Mouse (Mus musculus) neural tube, embryonic 15.5 days (tissue): ENCODE data around the gene 9930022D16Rik. TPM values are rescaled to one million over a fixed set of nuclear protein-coding genes. Genes with fewer than 3 reads are reported as not detected.

Experiments
- ATAC-seq: fragments of 200-750 bp; cut with Nextera tagmentation; 2 replicates; pipeline ENCODE4 v1.8.0; 2017; ENCODE audit warnings: mild to moderate bottlenecking, moderate TSS enrichment, moderate library complexity; ENCODE audit not compliant: low FRiP score
- H3K27ac ChIP-seq: fragments of 300-500 bp; sonication (generic); replicated peaks from 2 replicates; pipeline ENCODE4 v1.5.1; 2015; ENCODE audit warnings: mild to moderate bottlenecking, inconsistent platforms
- H3K27me3 ChIP-seq: fragments of 300-500 bp; sonication (generic); replicated peaks from 2 replicates; pipeline ENCODE4 v1.6.1; 2015; ENCODE audit warnings: inconsistent platforms
- H3K36me3 ChIP-seq: fragments of 300-500 bp; sonication (generic); 2 replicates; pipeline ENCODE4 v1.6.1; 2015; ENCODE audit warnings: inconsistent platforms
- H3K4me1 ChIP-seq: fragments of 300-500 bp; sonication (generic); 2 replicates; pipeline ENCODE4 v1.6.1; 2015; ENCODE audit warnings: inconsistent platforms
- H3K4me2 ChIP-seq: fragments of 300-500 bp; sonication (generic); 2 replicates; pipeline ENCODE4 v1.6.1; 2015; ENCODE audit warnings: inconsistent platforms, mild to moderate bottlenecking, moderate library complexity
- H3K4me3 ChIP-seq: fragments of 300-500 bp; sonication (generic); replicated peaks from 2 replicates; pipeline ENCODE4 v1.5.1; 2015; ENCODE audit warnings: mild to moderate bottlenecking, inconsistent platforms
- H3K9ac ChIP-seq: fragments of 300-500 bp; sonication (generic); replicated peaks from 2 replicates; pipeline ENCODE4 v1.6.1; 2015; ENCODE audit warnings: mild to moderate bottlenecking, inconsistent platforms
- H3K9me3 ChIP-seq: fragments of 300-500 bp; sonication (generic); replicated peaks from 2 replicates; pipeline ENCODE4 v1.6.1; 2016; ENCODE audit warnings: inconsistent platforms
- WGBS: fragments of 180-500 bp; shearing (Covaris S2); methylation state at CpG from one replicate; pipeline ENCODE4 v1.1.7; 2015; ENCODE audit warnings: mixed read lengths; 5-methylcytosine and 5-hydroxymethylcytosine counted together
- polyA plus RNA-seq: library from polyadenylated mRNA; unstranded; fragments of >200 nt; fragmentation: Nextera tagmentation; extraction: Ambion mirVana; gene quantifications from 2 replicates; pipeline ENCODE4 v1.2.1, GENCODE M21; 2015

The 9930022D16Rik gene
- polyA plus RNA-seq, 1 experiment from 2014 or later = 0.05 TPM

DNA sequence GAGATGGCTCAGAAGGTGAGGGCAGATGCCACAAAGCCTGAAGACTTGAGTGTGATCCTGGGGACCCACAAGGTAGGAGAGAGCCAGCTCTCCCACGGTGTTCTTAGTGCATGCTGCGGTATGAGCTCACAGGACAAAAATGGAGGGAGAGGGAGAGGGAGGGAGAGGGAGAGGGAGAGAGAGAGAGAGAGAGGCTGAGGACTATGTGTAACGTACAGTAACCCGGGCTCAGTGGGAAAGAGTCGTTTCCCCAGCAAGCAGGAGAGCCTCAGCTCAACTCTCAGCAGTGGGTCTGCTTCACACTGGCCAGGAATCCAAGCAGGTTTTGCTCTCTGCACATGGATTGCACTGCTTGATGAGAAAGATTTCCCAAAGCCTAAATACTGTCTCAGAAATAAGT is 25.5 kb downstream of the 9930022D16Rik start:
- Histone ChIP-seq H3K4me2 (peak overlapping the region; percentile 73), H3K27ac (0 out of 2 replicates have a peak overlapping the region, but pooled peaks have one; percentile 25), H3K36me3 (peaks cover 35% of the 10 kb centered on the region), H3K9ac (no peak overlapping the region), H3K4me1 (peaks cover 12% of the 10 kb centered on the region), H3K4me3 (no peak overlapping the region), H3K27me3 (no peaks in the 10 kb centered on the region), H3K9me3 (no peaks in the 10 kb centered on the region)
- ATAC-seq = peak; percentile 40
- 16% methylated on average over 5 of the region's 5 CpGs for WGBS

DNA sequence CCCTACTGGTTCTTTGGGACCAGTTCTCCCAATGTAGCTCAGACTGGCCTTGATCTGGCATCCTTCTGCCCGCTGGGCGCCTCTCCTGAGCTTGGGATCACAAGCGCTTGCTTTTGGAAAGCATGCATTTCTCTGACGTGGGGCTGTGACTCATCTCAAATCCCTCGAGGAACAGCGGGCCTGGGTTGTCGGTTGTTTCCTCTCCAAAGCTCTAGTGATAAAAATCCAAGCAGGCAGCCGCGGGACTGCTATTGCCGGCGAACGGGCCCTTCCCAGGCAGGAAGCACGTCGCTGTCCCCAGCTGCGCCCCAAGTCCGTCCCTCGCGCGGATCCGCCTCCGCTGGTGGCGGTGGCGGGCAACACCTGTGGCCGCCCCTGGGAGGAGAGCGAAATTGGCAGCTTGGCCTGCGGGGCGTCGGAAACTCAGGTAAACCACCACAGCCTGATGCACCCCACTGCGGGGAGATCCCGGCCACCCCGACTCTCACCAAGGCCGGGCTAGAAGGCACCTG is 26.2 kb downstream of the 9930022D16Rik start:
- peak overlapping the region; percentile 73 for H3K4me2 ChIP-seq
- H3K27me3 ChIP-seq = no peaks in the 10 kb centered on the region
- WGBS = 2% methylated on average over 32 of the region's 32 CpGs
- H3K27ac ChIP-seq = peak overlapping the region; percentile 25; the same call in 1 of the 2 replicates
- H3K9me3 ChIP-seq = no peaks in the 10 kb centered on the region
- H3K4me3 ChIP-seq = peak overlapping the region; percentile 43
- H3K9ac ChIP-seq = peak overlapping the region; percentile 55
- ATAC-seq = peak; percentile 30
- peaks cover 28% of the 10 kb centered on the region for H3K36me3 ChIP-seq
- H3K4me1 ChIP-seq = peaks cover 12% of the 10 kb centered on the region

DNA sequence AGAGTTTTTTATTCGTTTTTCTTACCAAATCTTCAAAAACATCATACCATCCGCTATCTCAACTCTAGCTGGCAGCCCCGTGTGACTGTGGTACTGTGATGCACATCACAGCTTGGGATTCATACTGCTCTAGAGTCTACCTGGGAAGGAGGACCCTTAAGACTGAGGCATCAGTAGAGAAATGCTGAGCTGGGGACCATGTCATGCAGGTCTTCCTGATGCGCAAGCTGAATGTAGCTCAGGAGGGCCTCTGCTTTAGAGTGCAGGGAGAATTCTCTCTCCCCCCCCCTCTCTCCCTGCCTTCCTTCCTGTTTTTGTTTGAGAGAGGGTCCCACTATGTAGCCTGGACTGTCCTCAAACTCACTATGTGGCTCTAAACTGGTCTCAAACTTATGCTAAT is 26.9 kb downstream of the 9930022D16Rik start:
- Histone ChIP-seq H3K36me3 (peaks cover 20% of the 10 kb centered on the region), H3K9me3 (no peaks in the 10 kb centered on the region), H3K27me3 (no peaks in the 10 kb centered on the region), H3K4me1 (peaks cover 12% of the 10 kb centered on the region), H3K4me2 (peak overlapping the region; percentile 73), H3K9ac (no peak overlapping the region), H3K27ac (no peak overlapping the region), H3K4me3 (no peak overlapping the region)
- no peak for ATAC-seq
- WGBS = 66% methylated on average over 4 of the region's 4 CpGs

DNA sequence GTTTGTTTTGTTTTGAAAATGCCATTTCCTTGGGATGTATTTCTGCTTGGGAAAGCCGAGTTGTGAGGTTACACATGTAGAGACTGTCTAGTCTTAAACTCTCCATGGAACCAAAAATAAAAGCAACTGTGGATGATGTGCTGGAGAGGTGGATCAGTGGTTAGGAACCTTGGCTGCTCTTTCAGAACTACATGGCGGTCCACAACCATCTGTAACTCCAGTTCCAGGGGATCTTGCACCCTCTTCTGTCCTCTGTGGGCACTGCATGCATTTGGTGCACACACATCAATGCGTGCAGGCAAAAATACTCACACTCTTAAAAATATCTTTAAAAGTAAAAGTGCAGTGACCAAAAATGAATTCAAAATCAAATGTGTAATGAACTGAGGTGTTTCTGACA is 27.4 kb downstream of the 9930022D16Rik start:
- Histone ChIP-seq H3K36me3 (peaks cover 17% of the 10 kb centered on the region), H3K4me2 (no peak overlapping the region), H3K9me3 (no peaks in the 10 kb centered on the region), H3K4me1 (peaks cover 14% of the 10 kb centered on the region), H3K27me3 (no peaks in the 10 kb centered on the region), H3K4me3 (no peak overlapping the region), H3K27ac (no peak overlapping the region), H3K9ac (no peak overlapping the region)
- ATAC-seq = no peak
- WGBS = 57% methylated on average over 3 of the region's 3 CpGs

DNA sequence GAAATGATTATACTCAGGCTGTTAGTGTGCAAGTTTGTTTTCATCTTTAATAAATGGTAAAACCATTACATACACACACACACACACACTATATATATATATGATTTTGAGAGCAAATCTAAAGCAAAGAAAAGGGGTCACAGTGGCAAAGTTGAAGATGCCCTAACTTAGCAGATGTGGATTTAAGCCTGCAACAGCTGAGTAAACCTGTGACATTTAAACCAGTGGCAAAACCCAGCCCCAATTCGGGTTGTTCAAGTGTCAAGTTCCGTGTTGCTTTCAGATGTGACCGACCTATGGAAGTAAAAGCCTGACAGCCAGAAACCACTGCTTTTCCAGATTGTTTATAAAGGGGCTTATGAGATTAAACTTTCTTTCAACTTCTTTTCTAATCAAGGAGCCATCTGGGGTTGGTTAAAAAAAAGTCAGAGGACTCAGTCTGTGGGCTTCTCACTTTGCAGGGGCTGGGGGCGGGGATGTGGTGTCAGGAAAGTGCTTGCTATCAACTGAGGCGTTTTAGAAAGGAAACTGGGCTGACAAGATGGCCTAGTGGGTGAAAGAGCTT is 28.5 kb downstream of the 9930022D16Rik start:
- Histone ChIP-seq H3K4me1 (peaks cover 14% of the 10 kb centered on the region), H3K27ac (no peak overlapping the region), H3K4me2 (no peak overlapping the region), H3K36me3 (peaks cover 8% of the 10 kb centered on the region), H3K4me3 (no peak overlapping the region), H3K27me3 (no peaks in the 10 kb centered on the region), H3K9ac (no peak overlapping the region), H3K9me3 (no peaks in the 10 kb centered on the region)
- no peak for ATAC-seq
- WGBS = 77% methylated on average over 5 of the region's 5 CpGs

DNA sequence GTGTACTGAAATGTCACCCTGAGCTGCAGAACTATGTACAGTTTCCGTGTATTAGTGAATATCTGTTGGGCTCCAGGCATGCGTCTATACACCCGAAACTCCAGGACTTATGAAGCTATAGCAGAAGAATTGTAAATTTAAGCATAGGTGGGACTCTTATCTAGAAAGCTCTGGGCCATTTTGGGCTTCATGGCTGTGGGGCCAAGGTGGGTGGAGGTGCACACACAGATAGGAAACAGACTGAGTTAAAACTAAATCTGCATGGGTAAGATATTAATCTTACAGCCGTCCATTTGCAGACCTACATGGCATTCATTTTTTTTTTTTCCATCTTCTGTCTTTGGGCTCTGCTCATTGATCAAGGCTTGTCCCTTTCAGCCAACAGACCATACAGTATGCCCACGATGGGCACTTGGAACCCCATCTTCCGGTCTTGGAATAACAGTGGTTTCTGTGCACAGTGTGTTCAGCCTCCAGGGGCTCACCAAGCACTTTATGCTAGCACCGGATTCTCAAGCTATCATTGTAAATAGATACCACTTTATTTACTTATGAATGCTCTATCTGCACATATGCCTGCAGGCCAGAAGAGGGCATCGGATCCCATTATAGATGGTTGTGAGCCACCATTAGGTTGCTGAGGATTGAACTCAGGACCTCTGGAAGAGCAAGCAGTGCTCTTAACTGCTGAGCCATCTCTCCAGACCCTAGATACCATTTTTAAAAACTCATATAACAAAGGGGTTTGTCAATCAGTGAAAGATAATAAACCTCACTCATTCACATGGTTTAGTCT is 29.9 kb downstream of the 9930022D16Rik start:
- WGBS = 91% methylated on average over 8 of the region's 8 CpGs

DNA sequence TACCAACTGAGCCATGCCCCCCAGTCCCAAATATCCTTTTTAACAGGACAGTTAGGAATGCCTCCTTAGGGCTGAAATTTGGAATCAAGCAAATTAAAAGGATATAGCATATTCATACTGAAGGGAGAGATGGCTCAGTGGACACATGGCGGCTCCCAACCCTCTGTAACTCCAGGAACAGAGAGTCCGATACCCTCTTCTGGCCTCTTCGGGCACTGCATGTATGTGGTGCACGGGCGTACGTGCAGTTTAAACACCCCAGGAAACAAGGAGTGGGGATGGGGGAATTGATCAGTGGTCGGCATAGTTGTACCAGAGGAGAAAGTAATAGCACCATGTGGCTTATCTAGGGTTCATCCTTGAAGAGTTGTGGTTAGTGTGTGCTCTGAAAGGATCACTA is 30.9 kb downstream of the 9930022D16Rik start:
- 47% methylated on average over 7 of the region's 7 CpGs for WGBS

More for the DNA sequence above, 29.9 kb downstream of the 9930022D16Rik start:
- no peak overlapping the region for H3K4me2 ChIP-seq
- ATAC-seq = no peak
- no peaks in the 10 kb centered on the region for H3K36me3 ChIP-seq
- no peak overlapping the region for H3K4me3 ChIP-seq
- H3K9ac ChIP-seq = no peak overlapping the region
- H3K27ac ChIP-seq = no peak overlapping the region
- H3K4me1 ChIP-seq = peaks cover 14% of the 10 kb centered on the region
- no peaks in the 10 kb centered on the region for H3K27me3 ChIP-seq
- H3K9me3 ChIP-seq = no peaks in the 10 kb centered on the region

DNA sequence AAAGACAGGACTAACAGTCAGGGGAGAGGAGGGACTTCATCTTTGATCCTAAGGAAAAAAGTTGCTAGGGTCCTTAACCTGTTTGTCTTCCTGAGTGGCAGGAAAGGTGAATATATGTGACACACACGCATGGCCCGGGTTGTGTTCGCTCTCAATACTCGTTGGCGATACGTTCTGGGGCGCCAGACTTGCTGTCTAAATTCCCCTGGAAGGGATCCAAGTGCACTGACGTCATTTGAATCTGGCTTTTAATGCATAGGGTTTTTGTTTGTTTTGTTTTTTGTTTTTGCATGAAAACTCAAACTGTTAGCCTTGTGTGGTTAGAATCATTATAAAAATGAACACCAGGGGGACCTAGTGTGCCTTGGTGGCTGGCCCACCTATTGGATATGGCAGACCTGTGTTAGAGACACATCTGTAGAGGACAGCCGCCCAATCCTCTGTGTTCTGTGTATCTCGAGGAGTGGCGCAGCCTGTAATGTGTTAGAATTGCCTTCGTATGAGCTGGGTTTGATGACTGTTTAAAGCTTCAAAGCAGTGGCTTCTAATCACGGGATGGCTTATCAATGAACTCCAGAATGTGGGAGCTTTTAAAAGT is 31.8 kb downstream of the 9930022D16Rik start:
- Histone ChIP-seq H3K4me3 (no peak overlapping the region), H3K27ac (no peak overlapping the region), H3K27me3 (no peaks in the 10 kb centered on the region), H3K9ac (no peak overlapping the region), H3K9me3 (no peaks in the 10 kb centered on the region), H3K36me3 (no peaks in the 10 kb centered on the region), H3K4me1 (0 out of 2 replicates have a peak, but pooled peaks cover 3% of the 10 kb centered on the region), H3K4me2 (no peak overlapping the region)
- 56% methylated on average over 13 of the region's 13 CpGs for WGBS
- ATAC-seq = 0 out of 2 replicates have a peak, but pooled peaks have one; percentile 55

More for the DNA sequence above, 30.9 kb downstream of the 9930022D16Rik start:
- Histone ChIP-seq H3K27ac (no peak overlapping the region), H3K9me3 (no peaks in the 10 kb centered on the region), H3K36me3 (no peaks in the 10 kb centered on the region), H3K4me3 (no peak overlapping the region), H3K27me3 (no peaks in the 10 kb centered on the region), H3K4me1 (peaks cover 11% of the 10 kb centered on the region), H3K9ac (no peak overlapping the region), H3K4me2 (no peak overlapping the region)
- ATAC-seq = no peak

DNA sequence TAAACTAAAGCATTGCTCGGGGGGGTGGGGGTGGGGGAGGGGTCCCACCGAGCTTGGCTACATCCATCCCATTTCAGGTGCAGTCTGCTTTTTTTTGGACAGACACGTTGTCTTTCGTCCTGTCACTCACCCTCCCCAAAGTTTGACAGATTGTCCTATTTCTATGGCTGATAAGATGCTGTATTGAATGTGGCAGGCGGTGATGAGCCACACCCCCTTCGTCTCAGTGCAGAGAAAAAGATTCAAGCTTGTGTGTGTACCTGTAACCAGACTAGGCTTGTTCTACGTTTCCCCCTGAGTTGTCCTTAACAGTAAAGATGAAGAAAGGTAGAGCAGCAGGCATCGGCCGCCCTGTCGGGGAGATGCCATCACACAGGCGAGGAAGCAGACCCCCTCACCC is 37.5 kb downstream of the 9930022D16Rik start:
- H3K4me3 ChIP-seq = no peak overlapping the region
- no peak for ATAC-seq
- H3K36me3 ChIP-seq = no peaks in the 10 kb centered on the region
- no peak overlapping the region for H3K27ac ChIP-seq
- WGBS = 90% methylated on average over 11 of the region's 11 CpGs
- no peaks in the 10 kb centered on the region for H3K27me3 ChIP-seq
- H3K9me3 ChIP-seq = no peaks in the 10 kb centered on the region
- H3K9ac ChIP-seq = no peak overlapping the region
- H3K4me2 ChIP-seq = no peak overlapping the region
- no peaks in the 10 kb centered on the region for H3K4me1 ChIP-seq

DNA sequence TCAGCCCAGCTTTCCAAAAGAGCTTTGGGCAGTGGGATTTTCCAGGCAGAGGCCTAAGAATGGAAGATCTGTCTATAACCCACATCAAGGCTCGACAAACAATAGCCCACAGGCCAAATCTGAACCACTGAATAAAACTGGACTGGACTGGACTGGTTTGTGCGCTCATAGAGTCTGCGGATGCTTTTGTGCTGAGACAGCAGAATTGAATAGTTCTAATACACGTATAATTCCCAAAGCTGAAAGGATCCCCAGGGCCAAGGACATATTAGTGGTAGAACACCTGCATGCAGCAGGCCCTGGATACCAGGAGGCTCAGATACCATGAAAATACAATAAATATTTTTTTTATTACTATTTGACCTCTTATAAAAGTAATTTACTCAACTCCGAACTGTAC is 42.5 kb downstream of the 9930022D16Rik start:
- no peak for ATAC-seq
- H3K36me3 ChIP-seq = no peaks in the 10 kb centered on the region
- 91% methylated on average over 5 of the region's 5 CpGs for WGBS

DNA sequence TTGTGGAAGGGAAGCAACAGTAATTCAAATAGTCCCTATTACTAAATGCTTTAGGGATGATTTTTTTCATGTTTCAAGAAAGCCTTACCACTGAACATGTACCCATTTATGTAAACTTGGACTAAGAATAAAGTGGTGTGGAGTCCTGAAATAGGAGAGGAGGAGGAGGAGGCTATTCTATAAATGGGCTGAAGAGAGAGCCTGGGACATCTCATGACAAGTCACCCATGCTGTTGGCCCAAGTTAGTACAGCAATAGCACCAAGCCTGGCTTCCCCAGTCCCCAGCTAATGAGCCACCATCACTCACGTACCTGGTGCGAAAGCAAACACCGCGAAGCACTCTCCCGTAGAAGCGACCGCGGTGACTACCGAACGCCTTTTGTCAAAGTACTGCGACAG is 44.4 kb downstream of the 9930022D16Rik start:
- no peaks in the 10 kb centered on the region for H3K4me1 ChIP-seq
- H3K4me2 ChIP-seq = no peak overlapping the region
- no peak overlapping the region for H3K9ac ChIP-seq
- no peak overlapping the region for H3K4me3 ChIP-seq
- no peaks in the 10 kb centered on the region for H3K9me3 ChIP-seq
- no peaks in the 10 kb centered on the region for H3K36me3 ChIP-seq
- ATAC-seq = no peak
- WGBS = 97% methylated on average over 11 of the region's 11 CpGs
- H3K27ac ChIP-seq = no peak overlapping the region
- no peaks in the 10 kb centered on the region for H3K27me3 ChIP-seq

More for the DNA sequence above, 42.5 kb downstream of the 9930022D16Rik start:
- H3K27ac ChIP-seq = no peak overlapping the region
- H3K9me3 ChIP-seq = no peaks in the 10 kb centered on the region
- H3K4me3 ChIP-seq = no peak overlapping the region
- H3K27me3 ChIP-seq = no peaks in the 10 kb centered on the region
- H3K4me2 ChIP-seq = no peak overlapping the region
- H3K9ac ChIP-seq = no peak overlapping the region
- no peaks in the 10 kb centered on the region for H3K4me1 ChIP-seq
